Mouse (Mus musculus): ENCODE data around the gene Ifi204. TPM values are rescaled to one million over a fixed set of nuclear protein-coding genes. Genes with fewer than 3 reads are reported as not detected.

Ifi204 gene
- polyA plus RNA-seq, 1 experiment from 2014 or later, result 0.62 TPM

Other genes starting within 250 kb of the Ifi204 start
- not detected in 2 replicates for gene Ifi214, start 231.0 kb downstream of the Ifi204 start, polyA plus RNA-seq (2015; fragmentation: Nextera tagmentation; extraction: Ambion mirVana)
- gene Ifi213, start 167.7 kb downstream of the Ifi204 start, polyA plus RNA-seq (2015; fragmentation: Nextera tagmentation; extraction: Ambion mirVana), result 0.08 TPM in 1 of 2 replicates, not detected in the other
- not detected in 2 replicates for gene Ifi209, start 136.0 kb downstream of the Ifi204 start, polyA plus RNA-seq (2015; fragmentation: Nextera tagmentation; extraction: Ambion mirVana)
- gene Ifi208, start 93.3 kb downstream of the Ifi204 start, polyA plus RNA-seq (2015; fragmentation: Nextera tagmentation; extraction: Ambion mirVana), result not detected in 2 replicates
- 0.23 and 0.51 TPM in 2 replicates for gene Ifi207, start 25.2 kb downstream of the Ifi204 start, polyA plus RNA-seq (2015; fragmentation: Nextera tagmentation; extraction: Ambion mirVana)
- 0.24 and 0.32 TPM in 2 replicates for gene Ifi211, start 146.1 kb upstream of the Ifi204 start, polyA plus RNA-seq (2015; fragmentation: Nextera tagmentation; extraction: Ambion mirVana)
- 0.48 and 0.99 TPM in 2 replicates for gene Mndal, start 175.5 kb upstream of the Ifi204 start, polyA plus RNA-seq (2015; fragmentation: Nextera tagmentation; extraction: Ambion mirVana)
- 0.15 and 0.18 TPM in 2 replicates for gene Ifi203, start 175.7 kb upstream of the Ifi204 start, polyA plus RNA-seq (2015; fragmentation: Nextera tagmentation; extraction: Ambion mirVana)
- gene Ifi202b, start 215.8 kb upstream of the Ifi204 start, polyA plus RNA-seq (2015; fragmentation: Nextera tagmentation; extraction: Ambion mirVana), result not detected in 2 replicates